Mouse (Mus musculus) midbrain, embryonic 14.5 days (tissue): ENCODE data around the gene Aspscr1. TPM values are rescaled to one million over a fixed set of nuclear protein-coding genes. Genes with fewer than 3 reads are reported as not detected.
A peak's percentile ranks its signal among the peaks of the same experiment; 100 is the strongest.

Experiments
- ATAC-seq: fragments of 200-750 bp; cut with Nextera tagmentation; 2 replicates; pipeline ENCODE4 v1.8.0; 2017; ENCODE audit warnings: moderate number of reproducible peaks, moderate library complexity; ENCODE audit not compliant: low FRiP score, low TSS enrichment
- DNase-seq: peaks from one replicate; pipeline ENCODE4 v3.0.0-alpha.2; 2015
- H3K27ac ChIP-seq: fragments of 300-500 bp; sonication (generic); replicated peaks from 2 replicates; pipeline ENCODE4 v1.5.1; 2014; ENCODE audit warnings: mild to moderate bottlenecking, low read depth, low read length, moderate library complexity
- H3K27me3 ChIP-seq: fragments of 300-500 bp; sonication (generic); 2 replicates; pipeline ENCODE4 v1.6.1; 2014; ENCODE audit warnings: low read length, control low read depth, mixed read lengths; ENCODE audit not compliant: control insufficient read depth, insufficient read depth
- H3K36me3 ChIP-seq: fragments of 300-500 bp; sonication (generic); 2 replicates; pipeline ENCODE4 v1.6.1; 2014; ENCODE audit warnings: low read length, control low read depth; ENCODE audit not compliant: control insufficient read depth, insufficient read depth
- H3K4me1 ChIP-seq: fragments of 300-500 bp; sonication (generic); 2 replicates; pipeline ENCODE4 v1.6.1; 2014; ENCODE audit warnings: mild to moderate bottlenecking, antibody characterized with exemption, low read length, control low read depth; ENCODE audit not compliant: control insufficient read depth, insufficient read depth
- H3K4me2 ChIP-seq: fragments of 300-500 bp; sonication (generic); 2 replicates; pipeline ENCODE4 v1.6.1; 2014; ENCODE audit warnings: mild to moderate bottlenecking, low read length, moderate library complexity
- H3K4me3 ChIP-seq: fragments of 300-500 bp; sonication (generic); replicated peaks from 2 replicates; pipeline ENCODE4 v1.5.1; 2014; ENCODE audit warnings: low read depth, low read length
- H3K9ac ChIP-seq: fragments of 300-500 bp; sonication (generic); replicated peaks from 2 replicates; pipeline ENCODE4 v1.6.1; 2014; ENCODE audit warnings: mild to moderate bottlenecking, low read length, moderate library complexity
- H3K9me3 ChIP-seq: fragments of 300-500 bp; sonication (generic); 2 replicates; pipeline ENCODE4 v1.6.1; 2016; ENCODE audit warnings: low read length, control low read depth, mixed read lengths; ENCODE audit not compliant: control insufficient read depth
- WGBS: fragments of 180-500 bp; shearing (Covaris S2); extraction: QIAGEN DNeasy Blood & Tissue Kit; methylation state at CpG from one replicate; pipeline ENCODE4 v1.1.7; 2014; 5-methylcytosine and 5-hydroxymethylcytosine counted together
- polyA plus RNA-seq: library from polyadenylated mRNA; unstranded; fragments of >200 nt; fragmentation: Nextera tagmentation; extraction: Ambion mirVana; gene quantifications from 2 replicates; pipeline ENCODE4 v1.2.1, GENCODE M21; 2014

The Aspscr1 gene
- polyA plus RNA-seq, 1 experiment from 2014 or later = 141 TPM

DNA sequence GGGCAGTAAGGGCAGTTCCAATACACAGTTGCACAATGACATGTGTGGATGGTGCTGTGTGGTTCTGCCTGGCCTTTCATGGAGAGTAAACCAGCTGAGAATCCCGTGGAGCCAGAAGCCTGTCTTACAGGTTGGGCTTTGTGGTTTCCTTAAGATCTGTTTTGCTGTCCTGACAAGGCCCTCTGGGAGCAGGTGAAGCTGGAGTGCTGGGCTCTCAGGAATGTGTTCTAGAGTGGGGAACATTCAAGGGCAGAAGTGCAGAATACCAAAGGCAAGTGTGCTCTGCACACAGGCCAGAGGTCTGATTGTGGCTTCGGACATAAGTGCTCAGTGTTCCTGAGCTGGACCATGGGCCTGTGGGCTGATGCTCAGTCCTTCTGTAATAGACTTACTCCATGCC is 11.9 kb downstream of the Aspscr1 start:
- no peak overlapping the region for H3K9ac ChIP-seq
- no peaks in the 10 kb centered on the region for H3K4me1 ChIP-seq
- no peak overlapping the region for H3K4me2 ChIP-seq
- H3K4me3 ChIP-seq = no peak overlapping the region
- H3K27ac ChIP-seq = no peak overlapping the region
- H3K27me3 ChIP-seq = no peaks in the 10 kb centered on the region
- 90% methylated on average over 2 of the region's 2 CpGs for WGBS
- DNase-seq (no peak), ATAC-seq (no peak)
- no peaks in the 10 kb centered on the region for H3K9me3 ChIP-seq
- H3K36me3 ChIP-seq = peaks cover 73% of the 10 kb centered on the region

DNA sequence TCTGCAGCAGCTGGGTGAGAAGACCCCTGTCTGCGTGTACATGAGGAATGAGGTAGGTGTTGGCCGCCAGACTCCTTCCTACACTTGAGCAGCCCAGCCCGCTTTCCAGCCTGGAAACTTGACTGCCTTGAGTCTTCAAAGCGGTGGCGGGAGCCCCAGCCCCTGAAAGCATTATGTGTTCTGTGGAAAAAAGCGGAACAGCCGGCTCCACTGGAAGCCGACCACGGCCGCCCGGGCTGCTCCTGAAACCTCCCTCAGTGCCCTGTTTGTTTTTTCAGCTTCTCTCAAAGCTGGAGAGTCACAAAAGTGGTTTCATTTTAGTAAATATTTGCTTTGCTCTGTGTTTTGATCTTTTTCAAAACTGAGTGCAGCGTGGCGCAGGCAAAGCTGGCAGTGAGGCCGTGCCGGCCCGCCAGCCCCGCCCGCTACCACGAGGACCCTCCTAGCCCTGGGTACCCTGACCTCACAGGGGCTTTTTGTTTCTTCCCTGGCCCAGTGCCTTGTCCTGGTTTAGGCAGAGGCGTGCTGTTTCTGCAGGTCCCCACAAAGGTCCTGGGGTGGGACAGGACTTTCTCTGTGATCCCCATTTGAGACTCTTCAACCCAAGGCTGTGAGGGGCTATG is 14.0 kb downstream of the Aspscr1 start:
- H3K36me3 ChIP-seq = peaks cover 67% of the 10 kb centered on the region
- no peaks in the 10 kb centered on the region for H3K27me3 ChIP-seq
- H3K27ac ChIP-seq = no peak overlapping the region
- H3K9me3 ChIP-seq = no peaks in the 10 kb centered on the region
- 83% methylated on average over 20 of the region's 20 CpGs for WGBS
- no peak for DNase-seq
- H3K4me1 ChIP-seq = no peaks in the 10 kb centered on the region
- no peak overlapping the region for H3K4me2 ChIP-seq
- H3K4me3 ChIP-seq = no peak overlapping the region
- ATAC-seq = no peak
- H3K9ac ChIP-seq = no peak overlapping the region

DNA sequence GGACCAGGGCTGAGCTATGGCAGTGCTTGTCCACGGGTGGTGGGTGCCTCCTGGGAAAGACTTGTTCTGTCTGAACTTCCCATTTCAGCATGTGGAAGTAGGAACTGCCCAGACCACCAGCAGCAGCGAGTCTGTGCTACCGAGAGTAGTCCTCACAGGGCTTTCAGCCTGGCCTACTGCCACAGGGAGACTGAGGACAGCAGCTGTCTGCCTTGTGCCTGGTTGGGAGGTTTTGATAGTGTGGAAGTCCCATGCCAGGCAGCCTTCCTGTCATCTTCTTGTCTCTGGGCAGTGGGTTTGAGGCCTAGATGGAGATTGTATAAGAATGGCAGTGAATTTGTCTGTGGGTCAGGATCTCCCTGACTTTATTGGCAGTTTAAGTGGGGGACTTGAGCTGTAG is 16.6 kb downstream of the Aspscr1 start:
- no peaks in the 10 kb centered on the region for H3K4me1 ChIP-seq
- H3K27me3 ChIP-seq = no peaks in the 10 kb centered on the region
- H3K9ac ChIP-seq = no peak overlapping the region
- peaks cover 68% of the 10 kb centered on the region for H3K36me3 ChIP-seq
- no peak overlapping the region for H3K4me2 ChIP-seq
- ATAC-seq = no peak
- WGBS = 82% methylated on average over 3 of the region's 3 CpGs
- H3K4me3 ChIP-seq = no peak overlapping the region
- no peak for DNase-seq
- no peaks in the 10 kb centered on the region for H3K9me3 ChIP-seq
- no peak overlapping the region for H3K27ac ChIP-seq

DNA sequence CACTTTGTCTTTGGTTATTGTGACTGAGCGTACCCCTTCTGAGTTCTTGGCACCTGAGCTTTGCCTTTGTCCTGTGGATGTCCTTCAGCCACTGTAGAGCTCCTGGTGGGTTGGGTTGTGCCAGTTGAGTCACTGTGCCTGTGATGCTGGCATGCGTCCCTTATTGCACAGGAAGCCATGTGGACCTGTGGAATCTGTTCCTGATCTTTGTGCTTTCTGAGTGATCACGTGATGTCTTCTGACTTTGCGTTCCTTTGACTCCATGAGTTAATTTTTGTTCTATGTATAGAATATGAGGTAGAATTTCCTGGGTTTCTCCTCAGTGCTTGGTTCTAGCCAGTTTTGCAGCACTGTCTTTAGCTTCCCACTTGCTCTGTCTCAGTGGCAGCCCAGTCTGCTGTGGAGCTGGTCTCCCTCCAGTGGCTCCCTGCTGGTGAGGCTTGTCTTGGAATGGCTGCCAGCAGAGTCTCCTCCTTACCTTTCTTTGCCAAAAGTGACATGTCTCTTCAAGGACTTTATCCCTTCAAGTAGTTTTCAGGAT is 19.8 kb downstream of the Aspscr1 start:
- no peaks in the 10 kb centered on the region for H3K27me3 ChIP-seq
- peaks cover 56% of the 10 kb centered on the region for H3K36me3 ChIP-seq
- no peaks in the 10 kb centered on the region for H3K9me3 ChIP-seq
- ATAC-seq (no peak), DNase-seq (no peak)
- no peak overlapping the region for H3K9ac ChIP-seq
- 96% methylated on average over 4 of the region's 4 CpGs for WGBS
- no peak overlapping the region for H3K27ac ChIP-seq
- H3K4me2 ChIP-seq = no peak overlapping the region
- peaks cover 7% of the 10 kb centered on the region for H3K4me1 ChIP-seq
- H3K4me3 ChIP-seq = no peak overlapping the region

DNA sequence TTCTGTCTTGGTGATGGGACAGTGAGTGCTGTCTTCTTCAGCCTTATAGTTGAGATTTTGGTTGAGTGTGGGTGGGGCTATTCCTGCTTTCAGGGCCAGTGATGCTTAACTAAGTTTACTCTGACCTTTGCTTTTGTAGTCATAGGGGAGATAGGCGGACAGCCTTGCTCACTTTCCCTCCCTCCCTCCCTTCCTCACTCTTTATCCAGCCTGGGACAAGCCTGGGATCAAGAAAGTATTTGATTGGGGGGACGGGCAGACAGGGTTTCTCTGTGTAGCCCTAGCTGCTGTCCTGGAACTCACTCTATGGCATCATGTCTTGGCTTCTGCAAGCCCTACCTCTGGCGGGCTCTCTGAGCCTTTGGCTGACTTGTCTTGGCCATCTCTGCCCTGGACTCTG is 20.7 kb downstream of the Aspscr1 start:
- DNase-seq = no peak
- Histone ChIP-seq H3K27me3 (no peaks in the 10 kb centered on the region), H3K9ac (no peak overlapping the region), H3K27ac (no peak overlapping the region), H3K9me3 (no peaks in the 10 kb centered on the region), H3K4me2 (no peak overlapping the region), H3K4me3 (no peak overlapping the region), H3K36me3 (peaks cover 49% of the 10 kb centered on the region), H3K4me1 (peaks cover 7% of the 10 kb centered on the region)
- WGBS = 41% methylated on average over 3 of the region's 3 CpGs
- no peak for ATAC-seq

DNA sequence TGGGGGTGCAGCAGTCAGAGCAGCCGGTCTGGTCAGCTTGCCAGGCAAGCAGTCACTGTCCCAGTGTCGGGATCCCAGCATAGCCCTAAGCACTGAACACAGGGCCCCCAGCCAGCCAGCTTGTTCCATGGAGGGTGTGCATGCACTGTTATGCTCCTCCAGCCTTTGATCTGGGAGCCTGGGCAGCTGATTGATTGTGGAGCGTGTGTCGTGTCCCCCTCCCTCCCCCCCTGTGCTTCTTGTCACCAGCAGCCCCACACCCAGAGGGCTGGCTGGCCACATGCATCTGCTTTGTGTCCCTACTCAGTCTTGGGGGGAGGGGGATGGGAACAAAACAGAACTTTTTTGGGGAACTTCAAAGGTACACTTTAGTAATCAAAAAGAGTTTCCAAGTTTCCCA is 22.4 kb downstream of the Aspscr1 start:
- peaks cover 37% of the 10 kb centered on the region for H3K36me3 ChIP-seq
- no peaks in the 10 kb centered on the region for H3K27me3 ChIP-seq
- peak overlapping the region; percentile 71 for H3K27ac ChIP-seq
- no peak overlapping the region for H3K4me3 ChIP-seq
- 17% methylated on average over 4 of the region's 4 CpGs for WGBS
- H3K9me3 ChIP-seq = no peaks in the 10 kb centered on the region
- H3K9ac ChIP-seq = no peak overlapping the region; the same call in 1 of the 2 replicates
- peaks cover 7% of the 10 kb centered on the region for H3K4me1 ChIP-seq
- DNase-seq (peak; percentile 56), ATAC-seq (peak; percentile 57; the same call in 1 of the 2 replicates)
- H3K4me2 ChIP-seq = no peak overlapping the region

DNA sequence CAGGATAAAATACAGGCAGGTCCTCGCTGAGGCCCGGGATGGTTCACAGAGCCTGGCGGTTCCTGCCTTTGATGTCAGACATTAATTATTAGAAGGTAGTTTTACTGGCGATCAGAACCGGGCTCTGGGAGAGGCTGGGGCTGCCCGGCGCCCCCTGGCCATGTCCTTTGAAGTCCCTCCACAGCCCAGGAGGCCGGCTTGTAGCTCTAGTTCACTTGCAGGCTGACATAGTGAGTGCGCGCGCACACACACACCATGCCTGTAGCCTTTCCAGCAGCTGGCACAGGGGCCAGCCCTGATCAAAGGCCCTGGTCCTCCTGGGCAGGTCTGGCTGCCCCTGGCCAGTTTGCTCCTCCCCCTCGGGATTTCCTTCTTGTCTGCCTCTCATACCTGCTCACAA is 22.9 kb downstream of the Aspscr1 start:
- Histone ChIP-seq H3K27me3 (no peaks in the 10 kb centered on the region), H3K9ac (no peak overlapping the region), H3K36me3 (peaks cover 35% of the 10 kb centered on the region), H3K4me1 (peaks cover 7% of the 10 kb centered on the region), H3K4me2 (no peak overlapping the region), H3K4me3 (no peak overlapping the region), H3K9me3 (no peaks in the 10 kb centered on the region), H3K27ac (peak overlapping the region; percentile 61)
- peak; percentile 60 for DNase-seq
- peak; percentile 55; the same call in 1 of the 2 replicates for ATAC-seq
- 36% methylated on average over 12 of the region's 12 CpGs for WGBS

DNA sequence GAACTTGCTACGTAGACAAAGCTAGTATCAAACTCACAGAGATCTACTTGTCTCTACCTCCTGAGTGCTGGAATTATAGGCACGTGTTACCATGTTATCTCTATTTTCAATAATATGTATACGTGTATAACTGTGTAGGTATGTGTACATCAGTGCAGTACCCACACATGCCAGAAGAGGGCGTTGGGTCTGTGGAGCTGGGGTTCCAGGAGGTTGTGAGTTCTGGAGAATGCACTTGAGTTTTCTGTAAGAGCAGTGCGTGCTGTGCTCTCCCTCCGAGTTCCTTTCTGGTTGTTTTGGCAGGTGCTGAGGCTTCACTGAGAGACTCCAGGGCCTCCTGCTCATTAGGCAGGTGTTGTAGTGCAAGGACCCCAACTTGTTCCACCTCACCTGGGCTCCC is 23.8 kb downstream of the Aspscr1 start:
- 95% methylated on average over 6 of the region's 6 CpGs for WGBS
- ATAC-seq = no peak
- no peak overlapping the region for H3K9ac ChIP-seq

DNA sequence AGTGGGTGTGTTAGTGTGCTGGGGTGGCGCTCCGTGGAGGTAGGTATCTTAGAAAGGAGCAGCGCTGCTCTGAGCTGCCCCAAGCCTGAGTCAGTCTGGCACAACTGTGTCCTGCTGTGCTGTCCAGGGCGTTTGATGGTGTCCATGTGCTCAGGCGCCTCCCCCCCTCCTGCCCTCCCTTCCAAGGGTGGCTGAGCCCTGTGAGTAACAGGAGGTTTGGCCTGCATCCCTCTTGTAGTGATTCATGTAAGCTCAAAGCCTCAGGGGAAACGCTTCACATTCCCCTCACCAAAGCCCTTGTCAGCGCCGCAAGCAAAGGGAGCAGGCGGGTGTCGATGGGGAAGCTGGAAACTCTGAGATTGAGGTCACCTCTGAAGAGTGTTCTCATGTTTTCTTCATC is 25.0 kb downstream of the Aspscr1 start:
- H3K36me3 ChIP-seq = peaks cover 39% of the 10 kb centered on the region
- WGBS = 72% methylated on average over 10 of the region's 10 CpGs

More for the DNA sequence above, 23.8 kb downstream of the Aspscr1 start:
- H3K9me3 ChIP-seq = no peaks in the 10 kb centered on the region
- H3K4me1 ChIP-seq = peaks cover 7% of the 10 kb centered on the region
- H3K36me3 ChIP-seq = peaks cover 38% of the 10 kb centered on the region
- H3K27ac ChIP-seq = no peak overlapping the region
- no peak overlapping the region for H3K4me3 ChIP-seq
- H3K4me2 ChIP-seq = no peak overlapping the region
- no peak for DNase-seq
- no peaks in the 10 kb centered on the region for H3K27me3 ChIP-seq

More for the DNA sequence above, 25.0 kb downstream of the Aspscr1 start:
- H3K27me3 ChIP-seq = no peaks in the 10 kb centered on the region
- H3K4me1 ChIP-seq = peaks cover 7% of the 10 kb centered on the region
- no peak for ATAC-seq
- DNase-seq = no peak
- H3K9ac ChIP-seq = no peak overlapping the region
- no peaks in the 10 kb centered on the region for H3K9me3 ChIP-seq
- H3K4me2 ChIP-seq = no peak overlapping the region
- H3K4me3 ChIP-seq = no peak overlapping the region
- no peak overlapping the region for H3K27ac ChIP-seq
